Mouse (Mus musculus) testis, adult 2 months (tissue): ENCODE measurements around the gene Pfdn5.

Experiments
- CTCF ChIP-seq: fragments of 200-500 bp; IDR thresholded peaks from 2 replicates; pipeline ENCODE4 v1.5.1; 2012; ENCODE audit warnings: low read depth, mild to moderate bottlenecking, inconsistent platforms, low read length, moderate library complexity; ENCODE audit not compliant: control insufficient read depth, insufficient read depth, insufficient replicate concordance
- POLR2A ChIP-seq: fragments of 200-500 bp; IDR thresholded peaks from 2 replicates; pipeline ENCODE4 v1.6.1; 2012; ENCODE audit warnings: low read depth, mild to moderate bottlenecking, inconsistent platforms, low read length, moderate library complexity; ENCODE audit not compliant: control insufficient read depth

GRCm38 (mm10) chr15:102279092-102279782 is 46.7 kb upstream of the Pfdn5 start, which contains the start of gene Mfsd5:
- peak; percentile 3; the same call in 1 of the 2 replicates for TF ChIP-seq CTCF
- TF ChIP-seq POLR2A: peak; percentile 79
